Mouse (Mus musculus) bone marrow, adult 2 months (tissue): ENCODE data around the gene Npdc1. TPM values are rescaled to one million over a fixed set of nuclear protein-coding genes. Genes with fewer than 3 reads are reported as not detected.

Experiments used
- H3K27ac ChIP-seq: fragments of 200-500 bp; 2 replicates; pipeline ENCODE4 v1.5.1; 2012; ENCODE audit warnings: low read depth, mild to moderate bottlenecking, control low read depth, inconsistent platforms, low read length; ENCODE audit not compliant: control insufficient read depth, poor library complexity, insufficient read depth
- H3K4me1 ChIP-seq: fragments of 200-500 bp; 2 replicates; pipeline ENCODE4 v1.6.1; 2011; ENCODE audit warnings: low read length; ENCODE audit not compliant: control insufficient read depth, insufficient read depth
- H3K4me3 ChIP-seq: fragments of 200-500 bp; replicated peaks from 2 replicates; pipeline ENCODE3; 2011; ENCODE audit warnings: mild to moderate bottlenecking, low read depth, low read length, control low read depth; ENCODE audit not compliant: control insufficient read depth
- CTCF ChIP-seq: fragments of 200-500 bp; IDR thresholded peaks from 2 replicates; pipeline ENCODE4 v1.5.1; 2011; ENCODE audit warnings: low read length, control low read depth; ENCODE audit not compliant: control insufficient read depth, insufficient read depth
- POLR2A ChIP-seq: fragments of 200-500 bp; IDR thresholded peaks from 2 replicates; pipeline ENCODE4 v1.6.1; 2011; ENCODE audit warnings: low read depth, mild to moderate bottlenecking, control low read depth, low read length, borderline replicate concordance; ENCODE audit not compliant: control insufficient read depth
- WGBS: fragments of 180-500 bp; shearing (Covaris S2); methylation state at CpG from one replicate; pipeline ENCODE4 v1.1.7; 2018; 5-methylcytosine and 5-hydroxymethylcytosine counted together
- polyA plus RNA-seq: library from polyadenylated mRNA; stranded (reverse); fragments of >200 nt; gene quantifications from 2 replicates; pipeline ENCODE4 v1.2.4, GENCODE M21; 2011; ENCODE audit warnings: low replicate concordance; ENCODE audit not compliant: missing spikeins, insufficient read depth, insufficient read length

Gene Npdc1
- polyA plus RNA-seq, 1 experiment, result 22.4 TPM

DNA sequence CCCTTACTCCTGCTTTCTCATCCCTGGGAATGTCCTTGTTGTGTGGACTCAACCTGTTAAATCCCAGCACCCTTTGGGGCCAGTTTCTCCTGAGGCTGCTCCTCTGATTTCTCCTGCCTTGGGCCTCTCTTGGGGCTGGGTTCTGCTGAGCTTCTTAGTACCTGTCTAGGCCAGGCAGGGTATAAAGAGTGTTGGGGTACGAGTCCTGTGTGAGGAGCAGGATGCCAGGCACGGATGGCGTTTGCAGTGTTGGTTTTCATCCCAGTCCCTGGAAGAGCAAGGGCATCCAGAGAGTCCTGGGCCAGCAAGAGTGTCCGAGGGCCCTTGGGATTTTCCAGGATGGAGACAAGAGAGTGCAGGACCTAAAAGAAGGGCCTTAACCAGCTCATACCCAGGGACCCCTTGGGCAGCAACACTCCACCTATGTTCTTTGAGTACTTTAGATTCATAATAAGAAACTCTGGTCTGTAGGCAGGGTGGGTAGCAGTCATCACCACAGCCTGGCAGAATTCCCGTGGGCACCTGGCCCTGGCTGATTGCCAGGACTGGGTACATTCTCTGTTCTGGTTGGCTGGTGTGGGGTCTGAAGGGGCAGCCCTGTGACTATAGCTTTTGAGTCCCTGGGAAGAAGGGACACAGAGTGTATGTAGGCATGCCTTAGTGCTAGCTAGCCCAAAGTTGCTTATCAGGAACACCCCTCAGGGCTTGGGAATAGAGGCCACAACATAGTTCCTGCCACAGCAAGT is 30.5 kb downstream of the Npdc1 start:
- 56% methylated on average over 5 of the region's 5 CpGs for WGBS
- TF ChIP-seq POLR2A, result no peak
- no peak for TF ChIP-seq CTCF
- Histone ChIP-seq H3K4me1 (no peaks in the 10 kb centered on the region; the same call in 1 of the 2 replicates), H3K27ac (no peak overlapping the region), H3K4me3 (no peak overlapping the region)

- H3K4me3 ChIP-seq, result no peak overlapping the region
- H3K27ac ChIP-seq, result no peak overlapping the region
- TF ChIP-seq POLR2A (no peak), CTCF (no peak)
- no peaks in the 10 kb centered on the region; the same call in 1 of the 2 replicates for H3K4me1 ChIP-seq
- 70% methylated on average over 17 of the region's 17 CpGs for WGBS
Observed at GRCm38 (mm10) chr2:25430395-25431233, 31.5 kb downstream of the Npdc1 start.

DNA sequence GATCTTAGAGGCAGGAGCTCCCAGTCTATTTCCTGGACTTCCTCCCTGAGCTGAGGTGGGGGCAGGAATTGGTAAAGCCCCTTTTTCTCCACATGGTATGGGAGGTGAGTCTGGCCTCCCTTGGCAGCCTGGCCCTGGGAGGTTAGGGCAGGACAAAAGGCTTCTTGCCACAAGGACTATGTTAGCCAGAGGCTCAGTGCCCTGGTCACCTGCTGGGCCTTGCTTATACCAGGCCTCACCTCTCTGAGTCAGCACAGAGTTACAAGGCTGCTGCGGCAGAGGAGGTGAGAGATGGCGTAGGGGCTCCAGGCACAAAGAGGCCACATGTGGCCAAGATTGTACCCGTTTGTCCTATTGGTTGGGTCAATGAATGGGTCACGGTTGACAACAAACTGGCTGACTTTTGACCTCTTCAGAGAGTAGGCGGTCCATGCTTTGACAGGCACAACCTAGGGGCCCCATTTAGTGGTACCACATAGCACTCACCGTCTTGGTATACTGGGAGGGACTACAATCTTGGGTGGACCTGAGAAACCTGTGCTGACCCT is 32.2 kb downstream of the Npdc1 start:
- no peaks in the 10 kb centered on the region; the same call in 1 of the 2 replicates for H3K4me1 ChIP-seq
- 89% methylated on average over 6 of the region's 6 CpGs for WGBS
- H3K4me3 ChIP-seq, result no peak overlapping the region
- no peak for TF ChIP-seq POLR2A
- no peak for TF ChIP-seq CTCF
- no peak overlapping the region for H3K27ac ChIP-seq

DNA sequence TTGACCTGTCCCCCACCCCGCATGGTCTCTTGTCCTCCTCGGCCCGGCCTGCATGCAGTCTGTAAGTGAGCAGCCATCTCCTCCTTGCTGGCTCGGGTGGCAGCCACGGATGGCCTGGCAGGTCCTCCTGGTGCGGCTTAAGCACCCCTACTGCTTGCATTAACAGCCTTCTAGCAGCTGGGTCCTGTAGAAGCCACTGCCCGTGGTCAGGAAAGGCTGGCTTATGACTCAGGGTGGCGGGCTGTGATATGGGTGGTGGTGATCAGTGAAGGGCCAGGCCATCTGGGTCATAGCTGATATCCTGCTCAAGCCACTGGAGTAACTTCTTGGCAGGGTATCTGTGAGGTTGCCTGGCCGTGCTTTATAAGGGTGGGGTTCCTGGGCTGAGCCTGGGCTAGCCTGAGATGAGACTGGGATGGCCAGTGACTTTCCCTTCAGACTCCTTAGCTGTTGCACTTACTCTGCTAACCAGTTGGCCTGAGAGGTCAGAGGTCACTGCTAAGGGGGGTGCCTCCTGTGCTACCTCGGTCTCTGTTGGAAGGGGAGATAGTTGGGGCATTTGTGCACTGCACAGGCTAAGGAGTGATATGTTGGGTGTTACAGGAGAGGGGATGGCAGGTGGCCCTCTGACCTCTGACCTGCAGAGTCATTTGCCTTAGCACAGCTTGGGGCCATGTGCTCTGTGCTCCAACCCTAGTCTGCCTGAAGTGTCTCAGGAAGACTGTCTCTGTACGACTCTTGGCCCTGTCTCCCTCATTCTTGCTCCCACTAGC is 33.4 kb downstream of the Npdc1 start:
- 71% methylated on average over 11 of the region's 11 CpGs for WGBS
- TF ChIP-seq POLR2A (no peak), CTCF (no peak)
- H3K4me1 ChIP-seq, result no peaks in the 10 kb centered on the region; the same call in 1 of the 2 replicates

GRCm38 (mm10) chr2:25433101-25433500 is 34.0 kb downstream of the Npdc1 start:
- H3K27ac ChIP-seq, result no peak overlapping the region
- WGBS, result 88% methylated on average over 17 of the region's 17 CpGs
- no peak for TF ChIP-seq POLR2A
- TF ChIP-seq CTCF, result no peak
- H3K4me3 ChIP-seq, result no peak overlapping the region
- H3K4me1 ChIP-seq, result no peaks in the 10 kb centered on the region

More for the DNA sequence above, 33.4 kb downstream of the Npdc1 start:
- no peak overlapping the region for H3K4me3 ChIP-seq
- H3K27ac ChIP-seq, result no peak overlapping the region

DNA sequence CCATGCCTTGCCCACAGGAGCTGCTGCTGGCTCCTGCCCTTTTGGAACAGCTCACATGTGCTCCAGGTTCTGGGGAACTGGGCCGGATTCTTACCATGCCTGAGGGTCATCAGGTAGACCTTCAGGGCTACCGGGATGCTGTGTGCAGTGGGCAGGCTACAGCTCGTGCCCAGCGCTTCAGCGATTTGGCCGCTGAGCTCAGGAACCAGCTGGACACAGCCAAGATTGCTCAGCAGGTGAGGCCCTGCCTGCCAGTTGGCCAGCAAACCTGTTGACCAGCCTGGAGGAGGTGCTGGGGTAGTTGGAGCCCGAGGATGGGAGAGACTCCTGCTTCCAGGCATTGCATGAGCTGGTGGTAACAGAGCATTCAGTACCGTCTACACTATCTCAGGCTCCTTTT is 35.1 kb downstream of the Npdc1 start:
- no peaks in the 10 kb centered on the region for H3K4me1 ChIP-seq
- no peak overlapping the region for H3K27ac ChIP-seq
- 89% methylated on average over 8 of the region's 8 CpGs for WGBS

GRCm38 (mm10) chr2:25436286-25436820 is 37.2 kb downstream of the Npdc1 start:
- Histone ChIP-seq H3K4me3 (no peak overlapping the region), H3K27ac (no peak overlapping the region), H3K4me1 (no peaks in the 10 kb centered on the region)
- 89% methylated on average over 10 of the region's 10 CpGs for WGBS
- TF ChIP-seq CTCF (no peak), POLR2A (no peak)

More for the DNA sequence above, 35.1 kb downstream of the Npdc1 start:
- no peak overlapping the region for H3K4me3 ChIP-seq
- TF ChIP-seq CTCF (no peak), POLR2A (no peak)
